Mouse (Mus musculus): ENCODE measurements around the gene Gfral.

The Gfral gene

GRCm38 (mm10) chr9:76122888-76123287, 90.6 kb downstream of the Gfral start:
- peak; percentile 45 for DNase-seq (ENCODE audit: low read depth, low spot score)

All from ES-CJ7 (cell line).